Mouse (Mus musculus): ENCODE measurements at regions not wholly inside any gene's neighbourhood (a gene's known extent, or its start where the extent isn't known, plus 50 kb on each side); places are given as distances from the start of the nearest gene placed in this dataset.
"Not testable (repeated sequence)": the region's sequence is repeated elsewhere in the genome, so short reads cannot be mapped to it uniquely, and the experiment has no call there.

GRCm38 (mm10) chr14:46591211-46591610, 169.1 kb upstream of the Cdkn3 start:
- Histone ChIP-seq H3K9ac (ENCODE audit: low read length) (no peak overlapping the region), H3K36me3 (ENCODE audit: control insufficient read depth, insufficient read depth) (no peaks in the 10 kb centered on the region), H3K9me3 (replicated peaks; ENCODE audit: control insufficient read depth, low read length) (no peaks in the 10 kb centered on the region), H3K4me1 (ENCODE audit: control insufficient read depth, insufficient read depth, low read length) (no peaks in the 10 kb centered on the region), H3K27ac (ENCODE audit: low read length) (no peak overlapping the region), H3K4me2 (ENCODE audit: low read depth, low read length) (no peak overlapping the region), H3K27me3 (ENCODE audit: control insufficient read depth, insufficient read depth, low read length) (no peaks in the 10 kb centered on the region), H3K4me3 (ENCODE audit: low read length) (no peak overlapping the region)
- no peak for ATAC-seq (replicated peaks; ENCODE audit: extremely low read depth, insufficient read depth, low FRiP score)
- 94% methylated on average over 3 of the region's 3 CpGs for WGBS

- Histone ChIP-seq H3K4me2 (ENCODE audit: low read depth, low read length) (no peak overlapping the region), H3K4me3 (ENCODE audit: low read length) (no peak overlapping the region), H3K9ac (ENCODE audit: low read length) (no peak overlapping the region), H3K36me3 (ENCODE audit: control insufficient read depth, insufficient read depth) (no peaks in the 10 kb centered on the region), H3K27ac (ENCODE audit: low read length) (no peak overlapping the region), H3K4me1 (ENCODE audit: control insufficient read depth, insufficient read depth, low read length) (no peaks in the 10 kb centered on the region), H3K27me3 (ENCODE audit: control insufficient read depth, insufficient read depth, low read length) (no peaks in the 10 kb centered on the region), H3K9me3 (replicated peaks; ENCODE audit: control insufficient read depth, low read length) (no peaks in the 10 kb centered on the region)
- 80% methylated on average over 11 of the region's 11 CpGs for WGBS
- no peak for ATAC-seq (replicated peaks; ENCODE audit: extremely low read depth, insufficient read depth, low FRiP score)
Measured at GRCm38 (mm10) chr14:46586093-46586492, 174.2 kb upstream of the Cdkn3 start.

DNA sequence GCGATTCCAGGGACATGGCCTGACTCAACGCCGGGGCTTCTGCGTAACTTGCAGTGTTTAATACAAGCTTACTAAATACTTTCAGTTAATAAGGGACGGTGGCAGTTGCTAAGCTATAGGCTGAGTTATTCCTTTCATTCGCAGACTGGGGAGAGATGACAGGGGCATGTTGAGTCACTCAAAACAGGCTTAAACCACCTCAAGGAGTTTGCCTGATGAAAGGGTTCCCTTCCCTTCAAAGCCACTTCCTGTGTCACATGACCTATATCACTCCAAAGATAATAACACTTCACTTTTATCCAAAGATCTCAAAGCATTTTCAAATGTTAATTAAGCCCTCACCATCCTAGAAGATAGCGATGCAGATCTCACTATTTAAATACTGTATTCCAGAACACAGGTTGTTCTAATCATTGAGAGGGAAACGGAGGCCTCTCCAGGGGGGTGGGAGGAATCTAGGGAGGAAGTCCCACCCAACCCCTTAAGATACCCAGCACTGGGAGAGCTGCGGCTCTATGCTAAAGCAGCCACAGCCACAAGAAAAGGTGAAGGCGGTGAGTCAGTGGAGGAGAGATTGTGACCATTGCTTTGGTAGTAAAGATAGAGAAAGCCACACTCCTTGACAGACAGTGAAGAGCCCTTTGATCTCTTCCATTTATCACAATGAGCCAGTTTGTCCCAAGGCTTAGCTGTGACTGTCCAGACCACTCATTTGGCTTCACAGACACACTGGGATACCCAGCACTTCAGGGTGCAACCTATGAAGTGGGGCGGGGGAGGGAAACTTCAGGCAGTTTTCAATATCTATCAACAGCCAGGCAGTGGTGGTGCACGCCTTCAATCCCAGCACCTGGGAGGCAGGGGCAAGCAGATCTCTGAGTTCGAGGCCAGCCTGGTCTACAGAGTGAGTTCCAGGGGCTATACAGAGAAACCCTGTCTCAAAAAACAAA, 182.0 kb upstream of the Cdkn3 start:
- no peaks in the 10 kb centered on the region for H3K27me3 ChIP-seq (ENCODE audit: control insufficient read depth, insufficient read depth, low read length)
- 50% methylated on average over 13 of the region's 13 CpGs for WGBS
- H3K36me3 ChIP-seq (ENCODE audit: control insufficient read depth, insufficient read depth): no peaks in the 10 kb centered on the region
- ATAC-seq (replicated peaks; ENCODE audit: extremely low read depth, insufficient read depth, low FRiP score): peak; percentile 28; the same call in 1 of the 2 replicates
- H3K4me2 ChIP-seq (ENCODE audit: low read depth, low read length): no peak overlapping the region
- H3K4me1 ChIP-seq (ENCODE audit: control insufficient read depth, insufficient read depth, low read length): peaks cover 2% of the 10 kb centered on the region
- no peaks in the 10 kb centered on the region for H3K9me3 ChIP-seq (replicated peaks; ENCODE audit: control insufficient read depth, low read length)
- H3K4me3 ChIP-seq (ENCODE audit: low read length): no peak overlapping the region
- no peak overlapping the region for H3K27ac ChIP-seq (ENCODE audit: low read length)
- H3K9ac ChIP-seq (ENCODE audit: low read length): no peak overlapping the region

DNA sequence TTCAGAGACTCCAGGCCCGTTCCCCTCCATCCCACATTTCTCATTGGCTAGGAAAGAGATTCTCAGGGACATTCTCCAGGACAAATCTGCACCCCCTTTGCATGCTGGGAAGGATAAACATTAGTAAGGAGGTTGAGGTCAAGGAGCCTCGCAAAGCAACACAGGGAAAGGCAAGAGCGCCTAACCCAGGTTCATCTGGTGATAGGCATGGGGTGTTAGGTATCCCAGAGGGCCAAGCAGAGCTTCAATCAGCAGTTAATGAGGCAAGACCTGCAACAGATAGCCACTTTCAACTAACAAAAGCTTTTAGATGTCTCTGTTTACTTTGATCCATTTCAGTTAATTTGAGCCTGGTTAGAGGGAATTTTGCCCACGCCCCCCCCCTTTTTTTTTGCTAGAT, 184.5 kb upstream of the Cdkn3 start:
- no peak overlapping the region for H3K4me2 ChIP-seq (ENCODE audit: low read depth, low read length)
- no peak for ATAC-seq (replicated peaks; ENCODE audit: extremely low read depth, insufficient read depth, low FRiP score)

DNA sequence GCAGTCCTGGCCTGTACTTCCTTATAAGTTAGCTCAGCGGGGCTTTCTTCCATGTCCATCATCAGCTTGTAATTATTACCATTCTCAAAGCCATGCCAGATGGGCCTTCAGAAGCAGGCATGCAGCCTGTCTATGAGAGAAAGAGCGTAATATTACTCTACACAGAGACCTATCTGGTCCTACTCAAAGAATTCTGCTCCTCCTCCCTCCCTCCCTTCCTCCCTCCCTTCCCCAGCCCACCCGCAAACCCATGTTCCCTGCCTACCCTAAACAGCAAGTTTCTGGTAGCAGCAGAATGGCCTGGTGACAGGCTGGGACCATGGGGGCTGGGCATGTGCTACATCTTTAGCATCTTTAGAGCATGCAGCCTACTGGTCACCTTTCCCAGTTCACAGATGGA, 184.9 kb upstream of the Cdkn3 start:
- no peaks in the 10 kb centered on the region for H3K27me3 ChIP-seq (ENCODE audit: control insufficient read depth, insufficient read depth, low read length)
- 70% methylated on average over 3 of the region's 3 CpGs for WGBS
- no peaks in the 10 kb centered on the region for H3K9me3 ChIP-seq (replicated peaks; ENCODE audit: control insufficient read depth, low read length)
- no peak overlapping the region for H3K9ac ChIP-seq (ENCODE audit: low read length)
- H3K4me1 ChIP-seq (ENCODE audit: control insufficient read depth, insufficient read depth, low read length): peaks cover 2% of the 10 kb centered on the region
- no peak overlapping the region for H3K27ac ChIP-seq (ENCODE audit: low read length)
- no peak for ATAC-seq (replicated peaks; ENCODE audit: extremely low read depth, insufficient read depth, low FRiP score)
- no peak overlapping the region for H3K4me2 ChIP-seq (ENCODE audit: low read depth, low read length)
- H3K4me3 ChIP-seq (ENCODE audit: low read length): no peak overlapping the region
- no peaks in the 10 kb centered on the region for H3K36me3 ChIP-seq (ENCODE audit: control insufficient read depth, insufficient read depth)

More for the DNA sequence above, 184.5 kb upstream of the Cdkn3 start:
- H3K36me3 ChIP-seq (ENCODE audit: control insufficient read depth, insufficient read depth): no peaks in the 10 kb centered on the region
- H3K4me3 ChIP-seq (ENCODE audit: low read length): no peak overlapping the region
- H3K27me3 ChIP-seq (ENCODE audit: control insufficient read depth, insufficient read depth, low read length): no peaks in the 10 kb centered on the region
- H3K9me3 ChIP-seq (replicated peaks; ENCODE audit: control insufficient read depth, low read length): no peaks in the 10 kb centered on the region
- no peak overlapping the region for H3K9ac ChIP-seq (ENCODE audit: low read length)
- 80% methylated on average over 4 of the region's 4 CpGs for WGBS
- H3K27ac ChIP-seq (ENCODE audit: low read length): no peak overlapping the region
- peaks cover 2% of the 10 kb centered on the region for H3K4me1 ChIP-seq (ENCODE audit: control insufficient read depth, insufficient read depth, low read length)

GRCm38 (mm10) chr14:46573401-46573800, 182.9 kb upstream of the Bmp4 start:
- H3K9ac ChIP-seq (ENCODE audit: low read length): no peak overlapping the region
- H3K27ac ChIP-seq (ENCODE audit: low read length): no peak overlapping the region
- no peaks in the 10 kb centered on the region for H3K9me3 ChIP-seq (replicated peaks; ENCODE audit: control insufficient read depth, low read length)
- no peaks in the 10 kb centered on the region for H3K27me3 ChIP-seq (ENCODE audit: control insufficient read depth, insufficient read depth, low read length)
- H3K4me3 ChIP-seq (ENCODE audit: low read length): no peak overlapping the region
- peaks cover 12% of the 10 kb centered on the region for H3K4me1 ChIP-seq (ENCODE audit: control insufficient read depth, insufficient read depth, low read length)
- ATAC-seq (replicated peaks; ENCODE audit: extremely low read depth, insufficient read depth, low FRiP score): no peak
- 29% methylated on average over 6 of the region's 6 CpGs for WGBS
- no peaks in the 10 kb centered on the region for H3K36me3 ChIP-seq (ENCODE audit: control insufficient read depth, insufficient read depth)
- H3K4me2 ChIP-seq (ENCODE audit: low read depth, low read length): no peak overlapping the region

- H3K27ac ChIP-seq (ENCODE audit: low read length); H3K4me1 ChIP-seq (ENCODE audit: control insufficient read depth, insufficient read depth, low read length); H3K4me3 ChIP-seq (ENCODE audit: low read length); H3K9ac ChIP-seq (ENCODE audit: low read length); H3K27me3 ChIP-seq (ENCODE audit: control insufficient read depth, insufficient read depth, low read length); H3K4me2 ChIP-seq (ENCODE audit: low read depth, low read length); ATAC-seq (replicated peaks; ENCODE audit: extremely low read depth, insufficient read depth, low FRiP score); H3K36me3 ChIP-seq (ENCODE audit: control insufficient read depth, insufficient read depth); H3K9me3 ChIP-seq (replicated peaks; ENCODE audit: control insufficient read depth, low read length): not testable (repeated sequence)
- WGBS: 64% methylated on average over 2 of the region's 2 CpGs
Measured at GRCm38 (mm10) chr14:46572972-46573371, 182.5 kb upstream of the Bmp4 start.

DNA sequence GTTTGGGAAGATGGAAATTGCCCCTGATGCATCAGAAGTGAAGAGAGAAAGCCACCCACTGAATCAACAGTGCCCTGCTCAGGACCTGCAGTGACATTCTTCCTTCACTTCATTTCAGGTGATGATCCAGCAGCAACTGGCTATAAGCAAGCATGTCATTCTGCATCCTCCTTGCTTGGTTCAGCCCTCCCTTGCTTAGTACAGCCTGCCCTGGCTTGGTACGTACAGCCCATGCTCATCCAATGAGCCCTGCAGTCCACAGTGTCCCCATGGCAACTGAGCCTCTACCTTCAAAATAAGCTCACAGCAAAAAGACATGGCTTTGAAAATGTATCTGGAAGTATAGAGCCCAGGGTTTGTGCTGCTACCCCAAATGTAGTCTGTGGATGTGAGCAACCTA, 181.4 kb upstream of the Bmp4 start:
- WGBS: 62% methylated on average over 1 of the region's 1 CpGs
- Histone ChIP-seq H3K36me3 (ENCODE audit: control insufficient read depth, insufficient read depth) (no peaks in the 10 kb centered on the region), H3K27ac (ENCODE audit: low read length) (no peak overlapping the region), H3K4me2 (ENCODE audit: low read depth, low read length) (no peak overlapping the region), H3K9me3 (replicated peaks; ENCODE audit: control insufficient read depth, low read length) (no peaks in the 10 kb centered on the region), H3K4me3 (ENCODE audit: low read length) (no peak overlapping the region), H3K4me1 (ENCODE audit: control insufficient read depth, insufficient read depth, low read length) (0 out of 2 replicates have a peak, but pooled peaks cover 10% of the 10 kb centered on the region), H3K27me3 (ENCODE audit: control insufficient read depth, insufficient read depth, low read length) (no peaks in the 10 kb centered on the region), H3K9ac (ENCODE audit: low read length) (no peak overlapping the region)
- no peak for ATAC-seq (replicated peaks; ENCODE audit: extremely low read depth, insufficient read depth, low FRiP score)

- 60% methylated on average over 8 of the region's 8 CpGs for WGBS
- H3K4me2 ChIP-seq (ENCODE audit: low read depth, low read length): no peak overlapping the region
- no peaks in the 10 kb centered on the region for H3K9me3 ChIP-seq (replicated peaks; ENCODE audit: control insufficient read depth, low read length)
- no peak overlapping the region for H3K27ac ChIP-seq (ENCODE audit: low read length)
- H3K4me1 ChIP-seq (ENCODE audit: control insufficient read depth, insufficient read depth, low read length): 0 out of 2 replicates have a peak, but pooled peaks cover 10% of the 10 kb centered on the region
- no peak for ATAC-seq (replicated peaks; ENCODE audit: extremely low read depth, insufficient read depth, low FRiP score)
- no peak overlapping the region for H3K4me3 ChIP-seq (ENCODE audit: low read length)
- H3K9ac ChIP-seq (ENCODE audit: low read length): no peak overlapping the region
- H3K36me3 ChIP-seq (ENCODE audit: control insufficient read depth, insufficient read depth): no peaks in the 10 kb centered on the region
- no peaks in the 10 kb centered on the region for H3K27me3 ChIP-seq (ENCODE audit: control insufficient read depth, insufficient read depth, low read length)
Measured at GRCm38 (mm10) chr14:46569273-46569672, 178.8 kb upstream of the Bmp4 start.

Measured in heart, embryonic 16.5 days (tissue).